Mouse (Mus musculus): ENCODE measurements at regions not wholly inside any gene's neighbourhood (a gene's known extent, or its start where the extent isn't known, plus 50 kb on each side); places are given as distances from the start of the nearest gene placed in this dataset.

GRCm38 (mm10) chr13:5242782-5243181 lies 618.5 kb upstream of the Klf6 start:
- Histone ChIP-seq H3K4me2 (replicated peaks; ENCODE audit: low read depth, low read length) (no peak overlapping the region), H3K27me3 (ENCODE audit: control insufficient read depth, insufficient read depth, low read length) (no peaks in the 10 kb centered on the region), H3K36me3 (ENCODE audit: control insufficient read depth, insufficient read depth, low read length) (no peaks in the 10 kb centered on the region), H3K27ac (ENCODE audit: low read depth, low read length) (no peak overlapping the region), H3K4me1 (ENCODE audit: control insufficient read depth, insufficient read depth, low read length) (peaks cover 3% of the 10 kb centered on the region; the same call in 1 of the 2 replicates), H3K9ac (ENCODE audit: low read depth, low read length) (no peak overlapping the region), H3K9me3 (ENCODE audit: control insufficient read depth, low read length) (no peaks in the 10 kb centered on the region), H3K4me3 (ENCODE audit: low read length) (no peak overlapping the region)
- ATAC-seq (ENCODE audit: low FRiP score, low TSS enrichment): peak; percentile 77; the same call in 1 of the 2 replicates
- whole genome bisulfite sequencing: 23% methylated on average over 2 of the region's 2 CpGs

GRCm38 (mm10) chr13:5248671-5249391 lies 612.5 kb upstream of the Klf6 start:
- Histone ChIP-seq H3K4me3 (ENCODE audit: low read length) (no peak overlapping the region), H3K27me3 (ENCODE audit: control insufficient read depth, insufficient read depth, low read length) (no peaks in the 10 kb centered on the region), H3K9ac (ENCODE audit: low read depth, low read length) (no peak overlapping the region), H3K9me3 (ENCODE audit: control insufficient read depth, low read length) (no peaks in the 10 kb centered on the region), H3K4me1 (ENCODE audit: control insufficient read depth, insufficient read depth, low read length) (no peaks in the 10 kb centered on the region), H3K36me3 (ENCODE audit: control insufficient read depth, insufficient read depth, low read length) (no peaks in the 10 kb centered on the region), H3K4me2 (replicated peaks; ENCODE audit: low read depth, low read length) (no peak overlapping the region), H3K27ac (ENCODE audit: low read depth, low read length) (no peak overlapping the region)
- 54% methylated on average over 3 of the region's 3 CpGs for WGBS
- 0 out of 2 replicates have a peak, but pooled peaks have one; percentile 35 for ATAC-seq (ENCODE audit: low FRiP score, low TSS enrichment)

GRCm38 (mm10) chr13:5257891-5258660 lies 603.2 kb upstream of the Klf6 start:
- no peak for ATAC-seq (ENCODE audit: low FRiP score, low TSS enrichment)
- H3K4me2 ChIP-seq (replicated peaks; ENCODE audit: low read depth, low read length): no peak overlapping the region
- H3K4me1 ChIP-seq (ENCODE audit: control insufficient read depth, insufficient read depth, low read length): no peaks in the 10 kb centered on the region
- no peak overlapping the region for H3K27ac ChIP-seq (ENCODE audit: low read depth, low read length)
- 67% methylated on average over 6 of the region's 6 CpGs for WGBS
- no peaks in the 10 kb centered on the region for H3K36me3 ChIP-seq (ENCODE audit: control insufficient read depth, insufficient read depth, low read length)
- no peaks in the 10 kb centered on the region for H3K27me3 ChIP-seq (ENCODE audit: control insufficient read depth, insufficient read depth, low read length)
- H3K4me3 ChIP-seq (ENCODE audit: low read length): no peak overlapping the region
- H3K9me3 ChIP-seq (ENCODE audit: control insufficient read depth, low read length): no peaks in the 10 kb centered on the region
- no peak overlapping the region for H3K9ac ChIP-seq (ENCODE audit: low read depth, low read length)

- no peak overlapping the region for H3K27ac ChIP-seq (ENCODE audit: low read depth, low read length)
- H3K9me3 ChIP-seq (ENCODE audit: control insufficient read depth, low read length): no peaks in the 10 kb centered on the region
- no peak overlapping the region for H3K9ac ChIP-seq (ENCODE audit: low read depth, low read length)
- no peak overlapping the region for H3K4me3 ChIP-seq (ENCODE audit: low read length)
- ATAC-seq (ENCODE audit: low FRiP score, low TSS enrichment): no peak
- H3K4me1 ChIP-seq (ENCODE audit: control insufficient read depth, insufficient read depth, low read length): no peaks in the 10 kb centered on the region
- H3K4me2 ChIP-seq (replicated peaks; ENCODE audit: low read depth, low read length): no peak overlapping the region
- no peaks in the 10 kb centered on the region for H3K36me3 ChIP-seq (ENCODE audit: control insufficient read depth, insufficient read depth, low read length)
- 84% methylated on average over 3 of the region's 3 CpGs for WGBS
- no peaks in the 10 kb centered on the region for H3K27me3 ChIP-seq (ENCODE audit: control insufficient read depth, insufficient read depth, low read length)
Measured at GRCm38 (mm10) chr13:5259760-5260159, 601.5 kb upstream of the Klf6 start.

GRCm38 (mm10) chr13:5272506-5273192 lies 588.6 kb upstream of the Klf6 start:
- Histone ChIP-seq H3K9ac (ENCODE audit: low read depth, low read length) (no peak overlapping the region), H3K9me3 (ENCODE audit: control insufficient read depth, low read length) (no peaks in the 10 kb centered on the region), H3K4me1 (ENCODE audit: control insufficient read depth, insufficient read depth, low read length) (no peaks in the 10 kb centered on the region), H3K36me3 (ENCODE audit: control insufficient read depth, insufficient read depth, low read length) (no peaks in the 10 kb centered on the region), H3K4me3 (ENCODE audit: low read length) (no peak overlapping the region), H3K4me2 (replicated peaks; ENCODE audit: low read depth, low read length) (no peak overlapping the region), H3K27ac (ENCODE audit: low read depth, low read length) (no peak overlapping the region), H3K27me3 (ENCODE audit: control insufficient read depth, insufficient read depth, low read length) (no peaks in the 10 kb centered on the region)
- WGBS: 77% methylated on average over 1 of the region's 1 CpGs
- no peak for ATAC-seq (ENCODE audit: low FRiP score, low TSS enrichment)

GRCm38 (mm10) chr13:5276564-5276963 lies 584.7 kb upstream of the Klf6 start:
- no peak overlapping the region for H3K4me3 ChIP-seq (ENCODE audit: low read length)
- H3K4me2 ChIP-seq (replicated peaks; ENCODE audit: low read depth, low read length): no peak overlapping the region
- no peak for ATAC-seq (ENCODE audit: low FRiP score, low TSS enrichment)
- H3K36me3 ChIP-seq (ENCODE audit: control insufficient read depth, insufficient read depth, low read length): no peaks in the 10 kb centered on the region
- no peaks in the 10 kb centered on the region for H3K9me3 ChIP-seq (ENCODE audit: control insufficient read depth, low read length)
- H3K4me1 ChIP-seq (ENCODE audit: control insufficient read depth, insufficient read depth, low read length): no peaks in the 10 kb centered on the region
- no peak overlapping the region for H3K27ac ChIP-seq (ENCODE audit: low read depth, low read length)
- H3K9ac ChIP-seq (ENCODE audit: low read depth, low read length): no peak overlapping the region
- no peaks in the 10 kb centered on the region for H3K27me3 ChIP-seq (ENCODE audit: control insufficient read depth, insufficient read depth, low read length)
- WGBS: 74% methylated on average over 1 of the region's 1 CpGs

- no peak overlapping the region for H3K4me3 ChIP-seq (ENCODE audit: low read length)
- no peaks in the 10 kb centered on the region for H3K27me3 ChIP-seq (ENCODE audit: control insufficient read depth, insufficient read depth, low read length)
- 87% methylated on average over 1 of the region's 1 CpGs for WGBS
- H3K36me3 ChIP-seq (ENCODE audit: control insufficient read depth, insufficient read depth, low read length): no peaks in the 10 kb centered on the region
- no peak for ATAC-seq (ENCODE audit: low FRiP score, low TSS enrichment)
- H3K9ac ChIP-seq (ENCODE audit: low read depth, low read length): no peak overlapping the region
- no peak overlapping the region for H3K4me2 ChIP-seq (replicated peaks; ENCODE audit: low read depth, low read length)
- H3K4me1 ChIP-seq (ENCODE audit: control insufficient read depth, insufficient read depth, low read length): no peaks in the 10 kb centered on the region
- H3K27ac ChIP-seq (ENCODE audit: low read depth, low read length): no peak overlapping the region
- no peaks in the 10 kb centered on the region for H3K9me3 ChIP-seq (ENCODE audit: control insufficient read depth, low read length)
Measured at GRCm38 (mm10) chr13:5289753-5290449, 571.4 kb upstream of the Klf6 start.

GRCm38 (mm10) chr13:5302141-5302540 lies 559.1 kb upstream of the Klf6 start:
- no peaks in the 10 kb centered on the region for H3K9me3 ChIP-seq (ENCODE audit: control insufficient read depth, low read length)
- 29% methylated on average over 1 of the region's 1 CpGs for WGBS
- H3K4me3 ChIP-seq (ENCODE audit: low read length): no peak overlapping the region
- no peak overlapping the region for H3K4me2 ChIP-seq (replicated peaks; ENCODE audit: low read depth, low read length)
- no peak overlapping the region for H3K27ac ChIP-seq (ENCODE audit: low read depth, low read length)
- no peak for ATAC-seq (ENCODE audit: low FRiP score, low TSS enrichment)
- no peaks in the 10 kb centered on the region for H3K27me3 ChIP-seq (ENCODE audit: control insufficient read depth, insufficient read depth, low read length)
- no peaks in the 10 kb centered on the region for H3K4me1 ChIP-seq (ENCODE audit: control insufficient read depth, insufficient read depth, low read length)
- no peaks in the 10 kb centered on the region for H3K36me3 ChIP-seq (ENCODE audit: control insufficient read depth, insufficient read depth, low read length)
- no peak overlapping the region for H3K9ac ChIP-seq (ENCODE audit: low read depth, low read length)

Measured in kidney, embryonic 14.5 days (tissue).